Mouse (Mus musculus) layer of hippocampus, adult 9-11 months (tissue): ENCODE measurements around the gene Gm10134.
"Not testable (repeated sequence)": the region's sequence is repeated elsewhere in the genome, so short reads cannot be mapped to it uniquely, and the experiment has no call there.

Experiments
- DNase-seq: peaks from one replicate; pipeline ENCODE4 v3.0.0; 2022

Gene Gm10134

GRCm38 (mm10) chr2:28506291-28506690 lies 396 bp downstream of the Gm10134 start:
- no peak for DNase-seq

GRCm38 (mm10) chr2:28511600-28511999 lies 5.7 kb downstream of the Gm10134 start:
- DNase-seq: not testable (repeated sequence)

- DNase-seq: no peak
These were observed 7.0 kb downstream of the Gm10134 start, which contains the start of gene Ralgds for GRCm38 (mm10) chr2:28512798-28513401. Gene Ralgds, plus strand, starts transcription at chr2:28513125.

- DNase-seq: peak; percentile 3
These were observed 7.8 kb downstream of the Gm10134 start for GRCm38 (mm10) chr2:28513431-28514370.

GRCm38 (mm10) chr2:28514489-28514888 lies 8.6 kb downstream of the Gm10134 start:
- peak; percentile 78 for DNase-seq

- DNase-seq: no peak
These were observed 11.5 kb downstream of the Gm10134 start for GRCm38 (mm10) chr2:28517206-28517909.

- DNase-seq: peak; percentile 73
These were observed 12.3 kb downstream of the Gm10134 start for GRCm38 (mm10) chr2:28518231-28518630.

GRCm38 (mm10) chr2:28520581-28520980 lies 14.7 kb downstream of the Gm10134 start:
- no peak for DNase-seq

- DNase-seq: peak; percentile 93
These were observed 15.8 kb downstream of the Gm10134 start for GRCm38 (mm10) chr2:28521571-28522151.

- no peak for DNase-seq
These were observed 16.3 kb downstream of the Gm10134 start for GRCm38 (mm10) chr2:28522166-28522565.

- peak; percentile 94 for DNase-seq
These were observed 17.8 kb downstream of the Gm10134 start for GRCm38 (mm10) chr2:28523643-28524117.

- peak; percentile 9 for DNase-seq
These were observed 18.5 kb downstream of the Gm10134 start for GRCm38 (mm10) chr2:28524406-28524805.

GRCm38 (mm10) chr2:28525219-28525942 lies 19.5 kb downstream of the Gm10134 start:
- DNase-seq: peak; percentile 89

GRCm38 (mm10) chr2:28525943-28526876 lies 20.3 kb downstream of the Gm10134 start:
- no peak for DNase-seq

GRCm38 (mm10) chr2:28527436-28528353 lies 21.8 kb downstream of the Gm10134 start:
- no peak for DNase-seq

- no peak for DNase-seq
These were observed 22.4 kb downstream of the Gm10134 start for GRCm38 (mm10) chr2:28528354-28528730.

GRCm38 (mm10) chr2:28529856-28530255 lies 24.0 kb downstream of the Gm10134 start:
- DNase-seq: no peak

GRCm38 (mm10) chr2:28530311-28530710 lies 24.4 kb downstream of the Gm10134 start:
- DNase-seq: no peak

GRCm38 (mm10) chr2:28532938-28533771 lies 27.3 kb downstream of the Gm10134 start:
- DNase-seq: peak; percentile 95
